9 mouse cellular contexts compared by ENCODE assay signal in the genomic region with DNA sequence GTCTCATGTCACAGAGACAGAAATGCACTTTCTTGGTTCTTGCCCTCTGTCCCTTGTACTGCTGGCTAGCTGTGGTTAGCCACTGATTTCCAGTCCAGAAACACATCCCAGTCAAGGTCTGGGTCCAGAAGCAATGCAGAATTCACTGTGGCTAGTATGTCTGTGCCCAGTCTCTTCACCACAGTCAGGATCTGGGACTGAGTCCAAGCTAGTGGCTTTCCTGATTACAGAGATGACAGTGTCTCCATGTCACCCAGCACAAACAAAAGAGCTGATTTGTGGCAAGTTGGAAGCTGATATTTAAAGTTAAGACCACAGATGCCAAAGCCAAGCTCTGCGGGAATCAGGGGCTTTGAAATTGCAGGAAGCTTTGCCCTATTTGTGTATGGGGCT. TPM values are rescaled to one million over a fixed set of nuclear protein-coding genes. Genes with fewer than 3 reads are reported as not detected.
A peak's percentile ranks its signal among the peaks of the same experiment; 100 is the strongest.
DNase-seq lines count a peak whose midpoint lies in the region; ATAC-seq and TF ChIP-seq lines count a peak whose summit lies in the region.
"Had no signal": no experiment of that assay in that cellular context is flagged by ENCODE, and none has a peak within 500 bp of the region (broad histone marks: within the 10 kb centered on the region; RNA-seq: fewer than 3 reads in every experiment).

No protein-coding gene starts in this region.

- H3K9me3 ChIP-seq in neural tube, embryonic 12.5 days, result no peaks in the 10 kb centered on the region
- 0 out of 2 replicates have a peak, but pooled peaks cover 5% of the 10 kb centered on the region for H3K9me3 ChIP-seq in forebrain, embryonic 14.5 days (replicated peaks; ENCODE audit: control insufficient read depth, low read length)
- H3K9me3 ChIP-seq in midbrain, embryonic 16.5 days (replicated peaks; ENCODE audit: control insufficient read depth, low read length, poor library complexity, severe bottlenecking), result no peaks in the 10 kb centered on the region
- no peaks in the 10 kb centered on the region for H3K9me3 ChIP-seq in stomach, postnatal 0 days (ENCODE audit: control insufficient read depth, low read length)
- no peaks in the 10 kb centered on the region for H3K9me3 ChIP-seq in limb, embryonic 10.5 days (replicated peaks)
- H3K9me3 ChIP-seq in intestine, embryonic 15.5 days, result no peaks in the 10 kb centered on the region

- TF ChIP-seq CTCF in stomach, postnatal 0 days (IDR thresholded peaks at IDR 0.05; ENCODE audit: low read depth), result no peak

- no peak for TF ChIP-seq EP300 in stomach, postnatal 0 days (optimal IDR thresholded peaks at IDR 0.05)

- no peaks in the 10 kb centered on the region for H3K27me3 ChIP-seq in neural tube, embryonic 12.5 days (replicated peaks)
- H3K27me3 ChIP-seq in forebrain, embryonic 14.5 days (replicated peaks; ENCODE audit: control insufficient read depth, insufficient read depth, low read length), result no peaks in the 10 kb centered on the region
- no peaks in the 10 kb centered on the region for H3K27me3 ChIP-seq in midbrain, embryonic 16.5 days (ENCODE audit: control insufficient read depth, insufficient read depth, low read depth, low read length)
- H3K27me3 ChIP-seq in stomach, postnatal 0 days (ENCODE audit: control insufficient read depth, insufficient read depth, low read length), result no peaks in the 10 kb centered on the region
- H3K27me3 ChIP-seq in limb, embryonic 10.5 days (ENCODE audit: low read depth, poor library complexity, severe bottlenecking), result no peaks in the 10 kb centered on the region
- no peaks in the 10 kb centered on the region for H3K27me3 ChIP-seq in intestine, embryonic 15.5 days (replicated peaks)

- no peak for DNase-seq in neural tube, embryonic 10.5 days (ENCODE audit: extremely low spot score, low spot score)
- DNase-seq in forebrain, embryonic 14.5 days (ENCODE audit: low spot score), result peak; percentile 93
- peak; percentile 32 to 48 for DNase-seq in layer of hippocampus, adult 8-10 months (ENCODE audit: low spot score in 2 of 2)
- DNase-seq in stomach, postnatal 0 days (ENCODE audit: low spot score), result no peak
- no peak for DNase-seq in limb, embryonic 10.5 days (ENCODE audit: low spot score)

- H3K9ac ChIP-seq in neural tube, embryonic 12.5 days, result no peak overlapping the region
- no peak overlapping the region for H3K9ac ChIP-seq in forebrain, embryonic 14.5 days (ENCODE audit: low read length)
- H3K9ac ChIP-seq in midbrain, embryonic 16.5 days (ENCODE audit: low read depth, low read length), result no peak overlapping the region
- no peak overlapping the region for H3K9ac ChIP-seq in stomach, postnatal 0 days (ENCODE audit: low read length)
- no peak overlapping the region for H3K9ac ChIP-seq in intestine, embryonic 15.5 days

- H3K36me3 ChIP-seq in neural tube, embryonic 12.5 days, result no peaks in the 10 kb centered on the region
- no peaks in the 10 kb centered on the region for H3K36me3 ChIP-seq in forebrain, embryonic 14.5 days (ENCODE audit: control insufficient read depth, insufficient read depth, low read length)
- no peaks in the 10 kb centered on the region for H3K36me3 ChIP-seq in midbrain, embryonic 16.5 days (ENCODE audit: control insufficient read depth, insufficient read depth, low read length)
- H3K36me3 ChIP-seq in stomach, postnatal 0 days (ENCODE audit: control insufficient read depth, insufficient read depth, low read length), result no peaks in the 10 kb centered on the region
- H3K36me3 ChIP-seq in limb, embryonic 10.5 days, result no peaks in the 10 kb centered on the region
- H3K36me3 ChIP-seq in intestine, embryonic 15.5 days, result no peaks in the 10 kb centered on the region

- H3K4me2 ChIP-seq in neural tube, embryonic 12.5 days (replicated peaks), result no peak overlapping the region
- no peak overlapping the region for H3K4me2 ChIP-seq in forebrain, embryonic 14.5 days (ENCODE audit: low read length)
- no peak overlapping the region for H3K4me2 ChIP-seq in midbrain, embryonic 16.5 days (ENCODE audit: low read length)
- no peak overlapping the region for H3K4me2 ChIP-seq in stomach, postnatal 0 days (replicated peaks; ENCODE audit: low read depth)
- no peak overlapping the region for H3K4me2 ChIP-seq in intestine, embryonic 15.5 days (replicated peaks)

- ATAC-seq in neural tube, embryonic 12.5 days (ENCODE audit: low FRiP score, low read depth), result peak; percentile 46
- peak; percentile 73 for ATAC-seq in forebrain, embryonic 14.5 days
- peak; percentile 87 for ATAC-seq in midbrain, embryonic 16.5 days
- no peak for ATAC-seq in stomach, postnatal 0 days (ENCODE audit: low FRiP score, low TSS enrichment)
- ATAC-seq in intestine, embryonic 15.5 days, result no peak

- no peak overlapping the region for H3K27ac ChIP-seq in neural tube, embryonic 12.5 days
- peak overlapping the region; percentile 86 for H3K27ac ChIP-seq in forebrain, embryonic 14.5 days (ENCODE audit: low read depth, low read length)
- peak overlapping the region; percentile 70 for H3K27ac ChIP-seq in midbrain, embryonic 16.5 days (ENCODE audit: low read length)
- H3K27ac ChIP-seq in stomach, postnatal 0 days (replicated peaks), result no peak overlapping the region
- H3K27ac ChIP-seq in limb, embryonic 10.5 days, result no peak overlapping the region
- no peak overlapping the region for H3K27ac ChIP-seq in intestine, embryonic 15.5 days

- WGBS in neural tube, embryonic 12.5 days, result 43% methylated on average over 1 of the region's 1 CpGs
- 21% methylated on average over 1 of the region's 1 CpGs for WGBS in forebrain, embryonic 14.5 days
- 38% methylated on average over 1 of the region's 1 CpGs for WGBS in midbrain, embryonic 16.5 days
- 32% methylated on average over 1 of the region's 1 CpGs for WGBS in stomach, postnatal 0 days
- 78% methylated on average over 1 of the region's 1 CpGs for WGBS in limb, embryonic 10.5 days
- WGBS in intestine, embryonic 15.5 days, result 39% methylated on average over 1 of the region's 1 CpGs

- no peak overlapping the region for H3K4me3 ChIP-seq in neural tube, embryonic 12.5 days
- H3K4me3 ChIP-seq in forebrain, embryonic 14.5 days (ENCODE audit: low read depth, low read length), result no peak overlapping the region
- H3K4me3 ChIP-seq in midbrain, embryonic 16.5 days (ENCODE audit: low read depth, low read length), result no peak overlapping the region
- no peak overlapping the region for H3K4me3 ChIP-seq in stomach, postnatal 0 days (ENCODE audit: low read depth, low read length)
- no peak overlapping the region for H3K4me3 ChIP-seq in limb, embryonic 10.5 days
- no peak overlapping the region for H3K4me3 ChIP-seq in intestine, embryonic 15.5 days (replicated peaks)

- peaks cover 21% of the 10 kb centered on the region; the same call in 1 of the 2 replicates for H3K4me1 ChIP-seq in neural tube, embryonic 12.5 days
- peaks cover 28% of the 10 kb centered on the region for H3K4me1 ChIP-seq in forebrain, embryonic 14.5 days (ENCODE audit: control insufficient read depth, insufficient read depth, low read length)
- H3K4me1 ChIP-seq in midbrain, embryonic 16.5 days (ENCODE audit: control insufficient read depth, insufficient read depth, low read length), result peaks cover 6% of the 10 kb centered on the region; the same call in 1 of the 2 replicates
- H3K4me1 ChIP-seq in stomach, postnatal 0 days (replicated peaks; ENCODE audit: control insufficient read depth, insufficient read depth), result no peaks in the 10 kb centered on the region
- peaks cover 17% of the 10 kb centered on the region for H3K4me1 ChIP-seq in limb, embryonic 10.5 days
- H3K4me1 ChIP-seq in intestine, embryonic 15.5 days (replicated peaks), result no peaks in the 10 kb centered on the region

RNA-seq across cellular contexts. Expression of a gene that starts 39.4 kb away (rescaled TPM):
- 0.19 and 0.27 TPM in 2 replicates for polyA plus RNA-seq in neural tube, embryonic 12.5 days (2016; fragmentation: Nextera tagmentation; extraction: Ambion mirVana)
- polyA plus RNA-seq in forebrain, embryonic 14.5 days (2014; fragmentation: Nextera tagmentation; extraction: Ambion mirVana), result 3.7 and 4.5 TPM in 2 replicates
- total RNA-seq in layer of hippocampus, adult 8-10 months (2022), result under 1 TPM; 0.16 to 0.43 (median 0.23) TPM
- 0.44 and 0.55 TPM in 2 replicates for polyA plus RNA-seq in midbrain, embryonic 16.5 days (2015; fragmentation: Nextera tagmentation; extraction: Ambion mirVana)
- polyA plus RNA-seq in stomach, postnatal 0 days (2015; fragmentation: Nextera tagmentation; extraction: Ambion mirVana), result not detected in 2 replicates
- polyA plus RNA-seq in limb, embryonic 10.5 days (2016; fragmentation: Nextera tagmentation; extraction: Ambion mirVana), result 0.05 and 0.21 TPM in 2 replicates
- not detected in 2 replicates for polyA plus RNA-seq in intestine, embryonic 15.5 days (2015; fragmentation: Nextera tagmentation; extraction: Ambion mirVana)
- polyA plus RNA-seq: large intestine, adult 2 months had no signal

Comparison
In these comparisons a context has a peak if more than half of its experiments do, and no peak if none do; other contexts are left out.
1. ATAC-seq: peak in neural tube, embryonic 12.5 days (single experiment), forebrain, embryonic 14.5 days (single experiment) and midbrain, embryonic 16.5 days (single experiment); none in stomach, postnatal 0 days (single experiment) and intestine, embryonic 15.5 days (single experiment).
2. H3K27ac ChIP-seq: peak in forebrain, embryonic 14.5 days (single experiment) and midbrain, embryonic 16.5 days (single experiment); none in neural tube, embryonic 12.5 days (single experiment), stomach, postnatal 0 days (single experiment), limb, embryonic 10.5 days (single experiment) and intestine, embryonic 15.5 days (single experiment).
3. DNase-seq: peak in forebrain, embryonic 14.5 days (single experiment) and layer of hippocampus, adult 8-10 months (2 of 2); none in neural tube, embryonic 10.5 days (single experiment), stomach, postnatal 0 days (single experiment) and limb, embryonic 10.5 days (single experiment).